Mouse (Mus musculus) frontal cortex, postnatal 25 days (tissue): ENCODE measurements at regions not wholly inside any gene's neighbourhood (a gene's known extent, or its start where the extent isn't known, plus 50 kb on each side); places are given as distances from the start of the nearest gene placed in this dataset.

Experiments
- DNase-seq, 2 experiments: peaks; one replicate each; pipeline ENCODE4 v3.0.0; 2022; ENCODE audit warnings: low spot score in 2 of 2

- no peak for DNase-seq
Measured at GRCm38 (mm10) chr14:72783248-72783647, 73.4 kb upstream of the Fndc3a start.

- DNase-seq = no peak
Measured at GRCm38 (mm10) chr14:72779446-72779845, 69.6 kb upstream of the Fndc3a start.

- DNase-seq = no peak
Measured at GRCm38 (mm10) chr14:72778756-72779155, 69.0 kb upstream of the Fndc3a start.

- DNase-seq = no peak
Measured at GRCm38 (mm10) chr14:72777927-72778560, 68.2 kb upstream of the Fndc3a start.

- no peak for DNase-seq
Measured at GRCm38 (mm10) chr14:72770237-72770636, 60.4 kb upstream of the Fndc3a start.

GRCm38 (mm10) chr14:72760123-72760522 is 50.3 kb upstream of the Fndc3a start:
- DNase-seq = no peak
